8 mouse cellular contexts compared by ENCODE assay signal in genomic region chr10:40256716-40257115, GRCm38 (mm10). TPM values are rescaled to one million over a fixed set of nuclear protein-coding genes. Genes with fewer than 3 reads are reported as not detected.
DNase-seq lines count a peak whose midpoint lies in the region; ATAC-seq lines count a peak whose summit lies in the region.

No protein-coding gene starts in this region.

- peak overlapping the region; percentile 72 for H3K4me2 ChIP-seq in embryonic facial prominence, embryonic 11.5 days (ENCODE audit: low read depth, low read length)
- H3K4me2 ChIP-seq in liver, embryonic 16.5 days (ENCODE audit: low read depth, low read length) = peak overlapping the region; percentile 98
- H3K4me2 ChIP-seq in neural tube, embryonic 12.5 days (replicated peaks) = peak overlapping the region; percentile 72

- peak; percentile 91 for DNase-seq in 416B (ENCODE audit: low read depth)
- peak; percentile 49 for DNase-seq in adrenal gland, adult 8-10 months
- DNase-seq in embryonic facial prominence, embryonic 11.5 days (ENCODE audit: low spot score) = peak; percentile 84
- peak; percentile 35 to 49 for DNase-seq in heart, adult 9 months (ENCODE audit: low spot score in 2 of 2)
- DNase-seq in kidney, adult 8-10 months = peak; percentile 67 to 73
- DNase-seq in testis, postnatal 14 days (ENCODE audit: low spot score) = peak; percentile 53

- H3K4me3 ChIP-seq in embryonic facial prominence, embryonic 11.5 days (ENCODE audit: low read depth, low read length) = peak overlapping the region; percentile 75
- peak overlapping the region; percentile 76 for H3K4me3 ChIP-seq in liver, embryonic 16.5 days (ENCODE audit: low read depth, low read length)
- H3K4me3 ChIP-seq in neural tube, embryonic 12.5 days = peak overlapping the region; percentile 72

- no peaks in the 10 kb centered on the region for H3K27me3 ChIP-seq in embryonic facial prominence, embryonic 11.5 days (ENCODE audit: control insufficient read depth, insufficient read depth, low read length)
- H3K27me3 ChIP-seq in liver, embryonic 16.5 days (ENCODE audit: control insufficient read depth, insufficient read depth, low read depth, low read length) = no peaks in the 10 kb centered on the region
- H3K27me3 ChIP-seq in neural tube, embryonic 12.5 days (replicated peaks) = no peaks in the 10 kb centered on the region

- H3K4me1 ChIP-seq in embryonic facial prominence, embryonic 11.5 days (ENCODE audit: control insufficient read depth, insufficient read depth, low read length) = no peaks in the 10 kb centered on the region
- H3K4me1 ChIP-seq in liver, embryonic 16.5 days (ENCODE audit: control insufficient read depth, low read depth, low read length) = peaks cover 25% of the 10 kb centered on the region
- no peaks in the 10 kb centered on the region for H3K4me1 ChIP-seq in neural tube, embryonic 12.5 days

- peak overlapping the region; percentile 88 for H3K9ac ChIP-seq in embryonic facial prominence, embryonic 11.5 days (replicated peaks; ENCODE audit: low read length)
- H3K9ac ChIP-seq in liver, embryonic 16.5 days (ENCODE audit: low read depth, low read length) = peak overlapping the region; percentile 81
- H3K9ac ChIP-seq in neural tube, embryonic 12.5 days = peak overlapping the region; percentile 84

- peaks cover 11% of the 10 kb centered on the region for H3K36me3 ChIP-seq in embryonic facial prominence, embryonic 11.5 days (replicated peaks; ENCODE audit: control insufficient read depth, insufficient read depth, low read depth, low read length)
- 0 out of 2 replicates have a peak, but pooled peaks cover 2% of the 10 kb centered on the region for H3K36me3 ChIP-seq in liver, embryonic 16.5 days (ENCODE audit: control insufficient read depth, insufficient read depth)
- peaks cover 25% of the 10 kb centered on the region for H3K36me3 ChIP-seq in neural tube, embryonic 12.5 days

- peak; percentile 61 for ATAC-seq in embryonic facial prominence, embryonic 11.5 days (replicated peaks; ENCODE audit: insufficient number of reproducible peaks, low FRiP score, low TSS enrichment, low read depth)
- peak; percentile 54 for ATAC-seq in liver, embryonic 16.5 days (ENCODE audit: low read depth)
- ATAC-seq in neural tube, embryonic 12.5 days (ENCODE audit: low FRiP score, low read depth) = peak; percentile 82

- no peaks in the 10 kb centered on the region for H3K9me3 ChIP-seq in embryonic facial prominence, embryonic 11.5 days (replicated peaks; ENCODE audit: control insufficient read depth, low read length)
- no peaks in the 10 kb centered on the region for H3K9me3 ChIP-seq in liver, embryonic 16.5 days (replicated peaks; ENCODE audit: control insufficient read depth, low read length)
- no peaks in the 10 kb centered on the region for H3K9me3 ChIP-seq in neural tube, embryonic 12.5 days

- 12% methylated on average over 5 of the region's 5 CpGs for WGBS in embryonic facial prominence, embryonic 11.5 days
- WGBS in liver, embryonic 16.5 days (ENCODE audit: insufficient replicate concordance) = under 1% methylated on average over 5 of the region's 5 CpGs
- WGBS in neural tube, embryonic 12.5 days = 2% methylated on average over 5 of the region's 5 CpGs

- peak overlapping the region; percentile 85 for H3K27ac ChIP-seq in embryonic facial prominence, embryonic 11.5 days (replicated peaks; ENCODE audit: low read depth, low read length)
- peak overlapping the region; percentile 43 for H3K27ac ChIP-seq in liver, embryonic 16.5 days (ENCODE audit: low read length)
- no peak overlapping the region for H3K27ac ChIP-seq in neural tube, embryonic 12.5 days

RNA-seq across cellular contexts. Expression of gene Gtf3c6, which starts 1.2 kb away (rescaled TPM):
- 10 to 100 TPM; 26.3 to 50.8 (median 38.4) TPM for total RNA-seq in adrenal gland, adult 8-10 months (2022)
- polyA plus RNA-seq in embryonic facial prominence, embryonic 11.5 days (2014; fragmentation: Nextera tagmentation; extraction: Ambion mirVana) = 156 and 162 TPM in 2 replicates
- polyA plus RNA-seq in liver, embryonic 16.5 days (2015; fragmentation: Nextera tagmentation; extraction: Ambion mirVana) = 22.7 and 28.4 TPM in 2 replicates
- polyA plus RNA-seq in neural tube, embryonic 12.5 days (2016; fragmentation: Nextera tagmentation; extraction: Ambion mirVana) = 120 and 139 TPM in 2 replicates

RNA-seq across cellular contexts. Expression of gene Rpf2, which starts 9.9 kb away (rescaled TPM):
- total RNA-seq in adrenal gland, adult 8-10 months (2022) = 10 to 100 TPM; 16.5 to 25.7 (median 17.8) TPM
- 90.8 and 92.6 TPM in 2 replicates for polyA plus RNA-seq in embryonic facial prominence, embryonic 11.5 days (2014; fragmentation: Nextera tagmentation; extraction: Ambion mirVana)
- 23.6 and 25.9 TPM in 2 replicates for polyA plus RNA-seq in liver, embryonic 16.5 days (2015; fragmentation: Nextera tagmentation; extraction: Ambion mirVana)
- polyA plus RNA-seq in neural tube, embryonic 12.5 days (2016; fragmentation: Nextera tagmentation; extraction: Ambion mirVana) = 70.2 and 85.2 TPM in 2 replicates

RNA-seq across cellular contexts. Expression of gene Amd1, which starts 45.3 kb away (rescaled TPM):
- 10 to 100 TPM; 42.4 to 50.2 (median 47.3) TPM for total RNA-seq in adrenal gland, adult 8-10 months (2022)
- 112 and 129 TPM in 2 replicates for polyA plus RNA-seq in embryonic facial prominence, embryonic 11.5 days (2014; fragmentation: Nextera tagmentation; extraction: Ambion mirVana)
- polyA plus RNA-seq in liver, embryonic 16.5 days (2015; fragmentation: Nextera tagmentation; extraction: Ambion mirVana) = 33.5 and 37.6 TPM in 2 replicates
- polyA plus RNA-seq in neural tube, embryonic 12.5 days (2016; fragmentation: Nextera tagmentation; extraction: Ambion mirVana) = 50.5 and 52.4 TPM in 2 replicates
